Mouse (Mus musculus): ENCODE data around the gene Lyar. TPM values are rescaled to one million over a fixed set of nuclear protein-coding genes. Genes with fewer than 3 reads are reported as not detected.

Gene Lyar
- polyA plus RNA-seq, 1 experiment: 232 TPM

DNA sequence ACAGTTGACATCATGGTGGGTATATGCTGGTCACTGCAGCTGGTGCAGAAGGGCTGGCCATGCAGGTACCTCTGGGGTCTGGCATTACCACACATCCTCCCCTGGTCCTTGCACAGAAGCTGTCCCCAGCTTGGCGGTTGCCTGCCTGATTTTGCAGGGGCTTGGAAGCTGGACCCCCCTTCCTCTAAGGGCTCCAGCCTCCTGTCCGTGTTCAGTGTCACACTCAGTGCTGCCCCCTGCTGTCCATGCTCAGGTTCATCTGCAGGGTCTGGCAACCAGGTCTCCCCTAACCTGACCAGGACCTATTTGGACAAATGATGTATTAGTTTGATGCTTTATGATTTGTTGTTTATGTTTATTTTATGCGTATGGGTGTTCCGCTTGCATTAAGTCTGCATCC lies 15.2 kb downstream of the Lyar start:
- TF ChIP-seq GATA1 (IDR thresholded peaks at IDR 0.05; ENCODE audit: low read length): no peak

DNA sequence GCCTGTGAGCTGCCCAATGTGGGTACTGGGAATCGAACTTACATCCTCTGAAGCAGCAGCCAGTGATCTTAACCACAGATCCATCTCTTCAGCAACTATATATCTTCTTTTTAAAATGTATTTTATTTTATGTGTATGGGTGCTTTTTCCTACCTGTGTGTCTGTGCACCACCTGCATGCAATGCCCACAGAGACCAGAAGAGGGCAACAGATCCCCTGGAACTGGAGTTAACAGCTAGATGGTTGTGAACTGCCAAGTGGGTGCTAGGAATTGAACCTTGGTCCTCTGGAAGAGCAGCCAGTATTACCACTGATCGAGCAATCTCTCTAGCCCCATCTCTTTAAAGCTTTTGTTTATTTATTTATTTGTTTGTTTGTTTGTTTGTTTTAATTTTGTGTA lies 16.4 kb downstream of the Lyar start:
- no peak for TF ChIP-seq GATA1 (IDR thresholded peaks at IDR 0.05; ENCODE audit: low read length)

DNA sequence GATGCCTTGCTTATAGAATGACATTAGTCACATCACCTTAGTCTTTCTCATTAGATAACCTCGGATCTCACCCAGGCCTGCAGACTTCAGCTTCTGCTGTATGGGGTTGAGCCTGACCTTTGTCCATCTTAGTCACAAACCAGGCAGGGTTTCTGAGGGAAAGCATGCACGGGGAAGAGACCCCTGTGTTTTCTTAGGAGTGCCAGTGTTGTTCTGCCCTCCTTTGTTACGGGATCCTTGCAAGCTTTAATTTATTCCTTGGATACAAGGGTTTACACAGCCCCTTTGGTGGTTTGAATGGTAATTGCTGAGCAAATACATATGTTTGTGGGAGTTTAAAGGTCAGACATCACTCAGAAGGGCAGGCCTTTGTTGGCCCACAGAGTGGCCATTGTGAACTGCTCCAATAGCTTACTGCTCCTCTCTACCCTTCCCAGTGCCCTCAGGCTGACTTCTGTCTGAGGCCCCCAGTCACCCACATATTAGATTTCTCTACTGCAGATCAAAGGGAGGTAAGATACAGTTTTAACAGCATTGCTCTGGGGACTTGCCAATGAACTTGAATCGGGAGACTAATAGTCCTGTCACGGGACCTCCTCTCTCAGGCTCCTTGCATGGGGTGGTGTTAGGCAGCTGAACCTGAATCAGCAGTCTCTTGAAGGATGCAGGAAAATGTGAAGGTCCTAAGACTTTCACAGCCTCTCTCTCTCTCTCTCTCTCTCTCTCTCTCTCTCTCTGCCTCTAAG lies 20.6 kb downstream of the Lyar start:
- TF ChIP-seq GATA1 (IDR thresholded peaks at IDR 0.05; ENCODE audit: low read length): no peak

DNA sequence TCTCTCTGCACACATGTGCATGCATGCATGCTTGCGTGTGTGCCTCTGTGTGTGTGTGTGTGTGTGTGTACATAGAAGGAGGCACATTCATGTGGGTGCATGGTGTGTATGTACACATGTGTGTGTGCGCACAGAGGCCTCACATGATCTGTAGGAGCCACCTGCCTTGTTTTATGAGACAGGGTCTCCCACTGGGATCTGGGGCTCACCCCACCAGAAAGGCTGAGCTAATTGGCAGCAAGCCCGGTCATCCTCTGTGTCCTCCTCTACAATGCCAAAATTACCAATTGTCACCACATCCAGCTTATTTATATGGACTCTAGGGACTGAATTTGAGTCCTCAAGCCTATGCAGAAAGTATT lies 21.2 kb downstream of the Lyar start:
- no peak for TF ChIP-seq GATA1 (IDR thresholded peaks at IDR 0.05; ENCODE audit: low read length)

DNA sequence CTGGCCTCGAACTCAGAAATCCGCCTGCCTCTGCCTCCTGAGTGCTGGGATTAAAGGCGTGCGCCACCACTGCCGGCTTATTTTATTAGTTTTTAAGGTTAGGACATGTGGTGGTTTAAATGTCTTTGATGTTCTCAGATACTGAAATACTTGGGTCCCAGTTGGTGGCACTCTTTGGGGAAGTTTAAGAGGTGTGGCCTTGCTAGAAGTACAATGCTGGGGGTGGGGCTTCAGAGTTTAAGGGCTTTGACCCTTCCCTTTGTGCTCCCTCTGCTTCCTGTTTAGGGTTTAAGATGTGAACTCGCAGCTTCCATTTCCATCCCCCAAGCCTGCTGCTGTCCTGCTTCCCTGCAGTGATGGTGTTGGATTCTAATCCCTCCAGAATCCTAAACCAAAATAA lies 21.7 kb downstream of the Lyar start:
- TF ChIP-seq GATA1 (IDR thresholded peaks at IDR 0.05; ENCODE audit: low read length): no peak

DNA sequence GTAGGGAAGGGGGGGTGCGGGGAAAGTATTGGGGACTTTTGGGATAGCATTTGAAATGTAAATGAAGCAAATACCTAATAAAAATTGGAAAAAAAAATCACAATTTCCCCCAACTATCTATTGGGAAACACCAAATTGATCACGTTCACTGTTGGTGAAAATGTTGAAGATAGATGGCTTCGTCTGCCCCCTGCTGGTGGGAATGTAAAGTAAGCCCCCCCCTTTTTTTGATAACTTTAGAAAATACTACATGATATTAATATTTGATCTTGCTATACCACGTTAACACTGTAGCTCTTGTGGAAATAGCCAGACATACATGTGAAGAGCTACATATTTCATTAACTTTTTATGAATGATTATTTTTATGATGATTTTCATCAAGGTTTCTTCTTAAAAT lies 34.9 kb downstream of the Lyar start:
- TF ChIP-seq GATA1 (IDR thresholded peaks at IDR 0.05; ENCODE audit: low read length): no peak

DNA sequence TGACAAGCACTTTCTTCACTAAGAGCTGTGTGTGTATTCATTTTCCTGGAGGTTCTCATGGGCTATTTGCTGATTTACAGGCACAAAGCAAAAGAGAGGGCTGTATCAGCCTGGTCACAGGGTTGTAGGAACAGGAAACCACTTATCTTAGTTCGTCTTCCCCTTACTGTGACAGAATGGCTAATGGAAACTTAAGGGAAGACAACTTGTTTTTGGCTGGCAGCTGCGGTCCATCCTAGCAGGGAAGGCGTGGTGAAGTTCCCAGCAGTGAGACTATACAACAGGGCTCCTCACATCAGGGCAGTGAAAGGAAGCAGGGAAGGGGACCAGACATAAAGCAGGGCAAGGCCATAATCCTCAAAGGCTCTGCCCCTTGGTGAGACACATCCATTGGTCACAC lies 35.4 kb downstream of the Lyar start:
- TF ChIP-seq GATA1 (IDR thresholded peaks at IDR 0.05; ENCODE audit: low read length): no peak

DNA sequence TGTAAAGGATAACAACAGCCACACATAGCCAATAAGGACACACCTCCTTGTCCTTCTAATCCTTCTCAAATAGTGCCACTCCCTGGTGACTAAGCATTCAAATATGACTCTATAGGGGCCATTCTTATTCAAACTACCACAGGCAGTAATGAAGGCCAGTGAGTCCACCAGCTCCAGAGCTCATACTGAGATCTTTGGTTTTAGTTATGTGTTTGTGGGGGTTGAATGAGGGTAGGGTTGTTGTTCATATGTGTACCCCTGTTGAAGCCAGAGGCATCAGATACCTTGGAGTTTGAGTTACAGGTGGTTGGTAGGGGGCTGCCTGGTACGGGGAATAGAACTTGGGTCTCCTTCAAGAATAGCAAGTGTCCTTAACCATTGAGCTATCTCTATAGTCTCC lies 36.3 kb downstream of the Lyar start:
- TF ChIP-seq GATA1 (IDR thresholded peaks at IDR 0.05; ENCODE audit: low read length): no peak

DNA sequence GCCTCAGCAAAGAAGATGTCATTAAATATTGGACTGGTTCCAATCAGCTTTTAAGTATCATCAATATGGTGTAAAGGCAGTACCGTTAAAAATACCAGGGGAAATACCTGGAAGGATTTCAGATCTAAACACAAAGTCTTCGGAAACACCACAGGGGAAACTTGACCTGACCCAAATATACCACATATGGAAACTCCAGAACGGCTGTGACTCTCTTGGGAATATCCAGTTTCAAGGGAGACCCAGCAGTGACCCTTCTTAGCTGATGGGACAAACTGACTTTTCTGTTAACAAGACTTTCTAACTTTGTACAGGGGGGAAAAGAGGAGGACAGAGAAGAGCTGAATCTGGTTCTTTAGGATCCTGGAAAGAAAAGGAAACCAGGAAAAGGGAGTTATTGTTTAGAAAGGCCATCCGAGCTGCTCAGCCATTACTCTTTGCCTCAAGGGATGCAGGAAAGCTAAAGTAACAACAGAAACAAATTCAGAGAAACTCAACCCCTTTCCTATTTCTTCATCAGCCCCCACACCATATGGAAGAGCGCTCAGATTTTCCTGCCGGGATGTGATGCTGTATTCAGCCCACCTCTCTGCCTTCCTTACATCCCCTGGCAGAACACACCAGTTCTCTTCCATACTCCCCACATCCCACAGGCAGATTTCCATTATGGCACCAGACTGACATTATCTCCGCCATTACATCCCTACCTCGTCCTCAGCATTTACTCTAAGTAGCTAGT lies 37.9 kb downstream of the Lyar start:
- no peak for TF ChIP-seq GATA1 (IDR thresholded peaks at IDR 0.05; ENCODE audit: low read length)

DNA sequence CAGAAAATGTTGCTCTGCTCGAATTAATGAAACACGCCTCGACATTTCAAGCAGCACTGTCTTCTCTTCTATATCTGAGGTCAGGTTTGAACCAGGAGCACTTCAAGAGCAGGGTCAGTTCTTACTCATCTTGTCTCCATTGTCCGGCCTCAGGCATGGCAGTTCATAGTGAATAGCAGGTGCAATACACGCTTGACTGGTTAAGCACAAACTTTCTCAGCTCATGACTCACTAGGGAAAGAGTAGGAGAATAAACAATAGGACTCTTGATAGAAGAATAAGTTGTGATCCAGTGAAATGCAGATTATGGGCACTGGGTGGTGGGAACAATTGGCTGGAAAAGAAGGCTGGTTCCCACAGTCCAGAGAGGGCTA lies 38.5 kb downstream of the Lyar start:
- no peak for TF ChIP-seq GATA1 (IDR thresholded peaks at IDR 0.05; ENCODE audit: low read length)

DNA sequence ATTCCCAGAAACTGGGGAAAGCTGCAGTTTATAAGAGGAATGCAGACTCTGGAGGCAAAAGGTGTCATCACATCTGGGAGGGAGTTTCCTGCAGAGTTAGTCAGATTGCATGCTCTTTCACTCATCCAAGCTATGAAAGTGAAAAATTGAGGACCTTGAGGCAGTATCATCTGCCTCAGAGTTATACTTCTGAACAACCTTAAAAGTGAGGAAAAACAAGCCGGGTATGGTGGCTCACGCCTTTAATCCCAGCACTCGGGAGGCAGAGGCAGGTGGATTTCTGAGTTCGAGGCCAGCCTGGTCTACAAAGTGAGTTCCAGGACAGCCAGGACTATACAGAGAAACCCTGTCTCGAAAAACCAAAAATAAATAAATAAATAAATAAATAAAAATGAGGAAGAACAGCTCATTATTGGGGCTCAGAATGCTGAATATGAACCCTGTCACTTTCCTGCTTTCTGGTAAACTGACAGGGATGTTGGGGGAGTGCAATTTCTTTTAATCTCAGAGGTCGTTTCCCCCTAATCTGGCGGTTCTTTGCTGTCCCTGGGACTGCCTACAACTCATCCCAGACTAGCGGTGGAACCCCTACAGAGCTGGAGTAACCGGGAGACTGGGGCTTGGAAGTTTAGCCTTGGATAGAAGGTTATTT lies 39.3 kb downstream of the Lyar start:
- TF ChIP-seq GATA1 (IDR thresholded peaks at IDR 0.05; ENCODE audit: low read length): no peak

DNA sequence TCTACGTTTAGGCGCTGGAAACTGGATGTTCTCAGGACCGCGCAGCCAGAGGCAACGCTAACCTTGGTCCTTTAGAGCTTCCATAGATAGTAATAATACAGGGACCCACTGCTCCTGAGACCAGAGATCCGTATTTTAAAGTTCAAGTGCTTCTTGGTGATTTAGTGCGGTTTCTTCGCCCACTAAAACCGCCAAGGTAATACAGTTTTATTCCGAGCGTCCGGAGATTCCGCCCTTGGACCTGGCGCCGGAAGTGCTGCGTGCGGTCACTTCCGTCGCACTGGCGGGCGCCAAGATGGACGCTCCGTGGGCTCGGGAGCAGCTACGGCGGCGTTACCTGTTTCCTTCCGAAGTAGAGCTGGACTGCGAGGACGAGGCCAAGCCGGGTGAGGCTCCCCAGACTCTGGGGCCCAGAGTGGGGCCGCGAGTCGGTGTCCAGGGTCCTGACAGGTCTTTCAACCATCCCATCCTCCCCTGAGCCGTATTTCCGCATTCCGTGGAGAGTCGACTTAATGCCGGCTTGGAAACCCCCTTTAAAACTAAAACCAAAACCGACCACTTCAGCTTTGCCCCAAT lies 39.9 kb downstream of the Lyar start, which contains the start of gene Tmem128:
Gene Tmem128, plus strand, starts transcription at position 79 of the 576 bp plus-strand sequence.
- TF ChIP-seq GATA1 (IDR thresholded peaks at IDR 0.05; ENCODE audit: low read length): no peak

DNA sequence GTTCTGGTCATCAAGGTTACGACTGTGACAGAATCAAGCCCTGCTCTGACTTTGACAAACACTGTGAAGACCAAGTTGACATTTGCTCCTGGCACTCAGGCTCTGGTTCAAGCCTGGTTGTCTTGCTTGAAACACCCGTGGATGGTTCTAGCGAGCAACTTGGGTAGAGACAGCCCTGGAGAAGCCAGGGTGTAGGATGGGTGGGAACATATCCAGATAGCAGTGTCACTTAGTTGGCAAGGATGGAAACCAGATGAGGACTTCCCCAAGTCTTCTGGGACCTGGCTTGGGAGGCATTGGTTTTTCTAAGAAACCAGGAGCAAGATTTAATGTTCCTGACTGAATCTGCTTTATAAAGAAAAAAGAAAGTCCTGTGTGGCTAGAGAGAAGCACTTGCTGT lies 50.7 kb downstream of the Lyar start:
- TF ChIP-seq GATA1 (IDR thresholded peaks at IDR 0.05; ENCODE audit: low read length): no peak

DNA sequence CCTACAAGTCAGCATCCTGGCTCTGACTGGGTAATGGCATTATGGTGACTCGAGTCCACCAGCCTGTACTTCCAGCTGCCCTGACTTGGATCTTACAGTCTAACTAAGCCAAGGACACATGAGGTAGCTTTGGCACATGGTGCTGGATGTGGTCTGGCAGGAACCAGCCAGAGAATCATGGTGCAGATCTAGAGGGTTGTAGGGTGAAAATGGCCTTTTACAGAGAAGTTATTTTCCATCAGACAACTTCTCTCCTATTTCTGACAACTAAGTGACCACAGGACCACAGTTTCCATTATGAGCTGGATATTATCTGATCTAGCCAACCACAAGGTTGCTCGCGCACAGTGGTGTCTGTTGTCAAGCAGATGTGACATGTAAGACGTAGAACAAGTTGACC lies 53.6 kb downstream of the Lyar start:
- no peak for TF ChIP-seq GATA1 (IDR thresholded peaks at IDR 0.05; ENCODE audit: low read length)

DNA sequence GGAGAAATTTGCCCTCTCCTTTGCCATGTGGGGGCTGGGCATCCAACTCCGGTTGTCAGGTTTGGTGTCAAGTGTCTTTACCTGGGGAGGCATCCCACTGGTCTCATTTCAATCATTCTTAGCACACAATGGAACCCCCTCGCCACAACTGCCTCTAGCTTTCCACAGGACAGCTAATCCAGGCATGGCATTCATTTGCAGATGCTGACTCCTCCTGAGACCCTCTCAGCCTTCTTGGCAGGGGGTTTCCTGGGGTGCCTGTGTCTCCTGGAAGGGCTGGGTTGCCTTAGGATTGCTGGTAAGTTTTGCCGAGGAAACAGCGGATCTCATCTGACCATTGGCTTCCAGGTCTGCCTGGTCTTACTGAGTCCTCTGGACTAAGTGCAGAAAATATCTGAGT lies 55.5 kb downstream of the Lyar start, which contains the start of gene Otop1:
Gene Otop1, plus strand, starts transcription at position 202 of the 400 bp plus-strand sequence.
- TF ChIP-seq GATA1 (IDR thresholded peaks at IDR 0.05; ENCODE audit: low read length): no peak

DNA sequence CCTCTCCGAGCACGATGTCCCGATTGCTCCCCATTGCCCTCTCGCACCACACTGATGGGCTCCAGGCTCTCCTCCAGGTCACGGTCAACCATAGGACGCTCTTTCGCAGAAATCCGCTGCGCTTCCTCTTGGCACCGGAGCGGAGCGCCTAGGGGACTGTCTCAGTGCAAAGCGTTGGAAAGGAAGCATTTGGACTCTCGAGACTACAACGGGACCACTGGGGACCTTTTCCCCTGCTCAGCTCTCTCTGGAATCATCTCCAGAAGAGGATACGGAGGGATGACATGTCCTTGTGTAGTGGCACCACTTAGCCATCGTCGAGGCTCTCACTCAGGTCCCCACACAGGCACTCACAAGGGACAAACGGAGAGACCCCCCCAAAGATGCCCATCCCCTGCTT lies 56.2 kb downstream of the Lyar start:
- TF ChIP-seq GATA1 (IDR thresholded peaks at IDR 0.05; ENCODE audit: low read length): no peak
